Mouse (Mus musculus) forebrain, embryonic 14.5 days (tissue): Measurements from ENCODE around the gene Klhl25. TPM values are rescaled to one million over a fixed set of nuclear protein-coding genes. Genes with fewer than 3 reads are reported as not detected.

Source experiments
- ATAC-seq: fragments of 200-750 bp; cut with Nextera tagmentation; 2 replicates; pipeline ENCODE4 v1.8.0; 2017; ENCODE audit warnings: mild to moderate bottlenecking, moderate library complexity
- DNase-seq: peaks from one replicate; pipeline ENCODE4 v3.0.0-alpha.2; 2015; ENCODE audit warnings: low spot score
- H3K27ac ChIP-seq: fragments of 300-500 bp; sonication (generic); 2 replicates; pipeline ENCODE4 v1.5.1; 2014; ENCODE audit warnings: low read depth, mild to moderate bottlenecking, control low read depth, low read length, moderate library complexity
- H3K27me3 ChIP-seq: fragments of 300-500 bp; sonication (generic); replicated peaks from 2 replicates; pipeline ENCODE4 v1.6.1; 2014; ENCODE audit warnings: low read length, control low read depth, mixed read lengths; ENCODE audit not compliant: control insufficient read depth, insufficient read depth
- H3K36me3 ChIP-seq: fragments of 300-500 bp; sonication (generic); 2 replicates; pipeline ENCODE4 v1.6.1; 2014; ENCODE audit warnings: low read length, control low read depth; ENCODE audit not compliant: control insufficient read depth, insufficient read depth
- H3K4me1 ChIP-seq: fragments of 300-500 bp; sonication (generic); 2 replicates; pipeline ENCODE4 v1.6.1; 2014; ENCODE audit warnings: antibody characterized with exemption, low read length, control low read depth; ENCODE audit not compliant: control insufficient read depth, insufficient read depth
- H3K4me2 ChIP-seq: fragments of 300-500 bp; sonication (generic); 2 replicates; pipeline ENCODE4 v1.6.1; 2014; ENCODE audit warnings: mild to moderate bottlenecking, control low read depth, low read length
- H3K4me3 ChIP-seq: fragments of 300-500 bp; sonication (generic); 2 replicates; pipeline ENCODE4 v1.5.1; 2014; ENCODE audit warnings: low read depth, low read length, control low read depth
- H3K9ac ChIP-seq: fragments of 300-500 bp; sonication (generic); 2 replicates; pipeline ENCODE4 v1.6.1; 2014; ENCODE audit warnings: mild to moderate bottlenecking, low read length, control low read depth, moderate library complexity
- H3K9me3 ChIP-seq: fragments of 300-500 bp; sonication (generic); replicated peaks from 2 replicates; pipeline ENCODE4 v1.6.1; 2016; ENCODE audit warnings: low read length, control low read depth, mixed read lengths; ENCODE audit not compliant: control insufficient read depth
- WGBS: fragments of 180-500 bp; shearing (Covaris S2); extraction: QIAGEN DNeasy Blood & Tissue Kit; methylation state at CpG from one replicate; pipeline ENCODE4 v1.1.7; 2014; 5-methylcytosine and 5-hydroxymethylcytosine counted together
- polyA plus RNA-seq: library from polyadenylated mRNA; unstranded; fragments of >200 nt; fragmentation: Nextera tagmentation; extraction: Ambion mirVana; gene quantifications from 2 replicates; pipeline ENCODE4 v1.2.1, GENCODE M21; 2014

Klhl25 gene
- polyA plus RNA-seq: 36.9 and 40.9 TPM in 2 replicates

DNA sequence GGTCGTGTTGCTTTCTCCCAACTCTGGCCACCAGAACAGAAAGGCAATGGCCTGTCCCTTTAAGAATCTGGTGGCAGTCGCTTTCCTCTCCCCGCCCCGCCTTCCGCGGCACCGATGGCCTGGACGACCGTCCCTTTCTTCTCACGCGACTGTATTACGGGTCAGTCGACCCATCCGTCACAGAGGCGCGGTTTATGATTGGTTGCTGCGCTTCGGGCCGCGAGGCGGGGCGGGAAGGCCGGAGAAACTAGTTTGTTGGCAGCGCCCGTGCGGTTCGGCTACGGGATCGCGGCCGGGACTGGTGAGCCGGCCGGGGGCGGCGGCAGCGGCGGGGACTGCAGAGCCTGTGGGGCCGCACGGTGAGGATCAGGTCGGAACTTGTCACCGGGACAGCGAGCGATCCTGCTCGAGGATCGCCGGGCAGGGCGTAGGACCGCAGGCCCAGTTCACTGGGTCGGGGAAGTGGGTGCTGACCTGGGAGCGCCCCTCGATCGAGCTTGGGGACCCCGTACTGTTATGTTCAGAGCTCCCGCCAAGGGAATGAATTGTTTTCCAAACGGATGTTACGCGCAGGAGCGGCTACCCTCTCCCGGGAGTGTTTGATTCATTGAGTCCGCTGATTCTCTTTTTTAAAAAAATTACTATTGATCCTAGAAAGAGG, at the start of gene Klhl25:
Gene Klhl25 (plus strand): TSS at position 196 of the 661 bp plus-strand sequence.
- ATAC-seq: peak; percentile 96

DNA sequence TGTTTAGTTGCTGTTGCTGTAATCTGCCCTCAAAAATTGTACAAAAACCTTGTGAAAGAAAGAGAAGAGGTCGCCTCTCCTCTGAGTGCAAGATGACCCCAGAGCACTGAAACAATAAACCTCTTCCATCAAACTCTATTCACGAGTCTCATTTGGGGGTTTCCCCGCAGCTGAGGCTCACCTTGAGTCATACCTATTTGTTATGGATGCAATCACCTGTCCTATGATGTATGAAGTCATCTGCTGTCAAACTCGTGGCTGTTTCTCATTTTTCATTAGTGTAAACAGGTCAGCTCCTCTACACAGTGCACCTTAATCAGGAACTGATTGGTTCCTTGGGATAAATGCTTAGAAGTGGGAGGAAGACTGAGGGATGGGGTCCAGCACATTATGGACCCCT, 47.6 kb upstream of the Klhl25 start:
- H3K27me3 ChIP-seq: no peaks in the 10 kb centered on the region
- WGBS: 87% methylated on average over 4 of the region's 4 CpGs
- H3K27ac ChIP-seq: no peak overlapping the region
- DNase-seq: no peak
- H3K9ac ChIP-seq: no peak overlapping the region
- no peaks in the 10 kb centered on the region for H3K36me3 ChIP-seq
- no peak overlapping the region for H3K4me2 ChIP-seq
- ATAC-seq: no peak
- no peaks in the 10 kb centered on the region for H3K4me1 ChIP-seq
- no peak overlapping the region for H3K4me3 ChIP-seq
- no peaks in the 10 kb centered on the region for H3K9me3 ChIP-seq

More for the DNA sequence above, at the start of gene Klhl25:
- H3K9ac ChIP-seq: peak within 1 kb of the TSS; percentile 92
- peak within 1 kb of the TSS; percentile 88 for H3K4me3 ChIP-seq
- H3K4me1 ChIP-seq: peaks cover 33% of the 10 kb centered on the region
- H3K4me2 ChIP-seq: peak within 1 kb of the TSS; percentile 84
- H3K9me3 ChIP-seq: no peaks in the 10 kb centered on the region
- DNase-seq: peak; percentile 98
- no peaks in the 10 kb centered on the region for H3K27me3 ChIP-seq
- peak within 1 kb of the TSS; percentile 82 for H3K27ac ChIP-seq
- no peaks in the 10 kb centered on the region for H3K36me3 ChIP-seq
- under 1% methylated on average over 60 of the region's 60 CpGs for WGBS

DNA sequence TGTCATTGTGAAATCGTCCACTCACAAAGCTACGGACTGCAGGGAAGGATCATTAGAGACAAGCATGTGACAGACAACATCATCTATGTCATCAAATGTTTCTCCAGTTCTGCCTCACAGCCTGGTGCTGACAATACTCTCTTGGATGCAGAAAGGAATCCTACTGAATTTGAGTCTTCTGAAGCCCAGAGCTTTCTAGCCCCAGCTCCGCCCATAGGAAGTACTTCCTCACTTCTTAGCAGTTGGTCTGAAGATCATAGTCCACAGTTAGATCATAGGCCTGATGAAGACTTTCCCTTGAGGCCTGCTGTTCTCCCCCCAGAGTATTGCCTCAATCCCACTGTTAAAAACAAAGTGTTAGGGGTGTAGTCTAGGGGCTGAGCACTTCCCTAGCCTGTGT, 47.1 kb upstream of the Klhl25 start:
- WGBS: 94% methylated on average over 3 of the region's 3 CpGs
- no peaks in the 10 kb centered on the region for H3K4me1 ChIP-seq
- ATAC-seq (no peak), DNase-seq (no peak)
- no peaks in the 10 kb centered on the region for H3K9me3 ChIP-seq
- no peak overlapping the region for H3K4me2 ChIP-seq
- no peaks in the 10 kb centered on the region for H3K36me3 ChIP-seq
- H3K27me3 ChIP-seq: no peaks in the 10 kb centered on the region
- no peak overlapping the region for H3K27ac ChIP-seq
- no peak overlapping the region for H3K9ac ChIP-seq
- H3K4me3 ChIP-seq: no peak overlapping the region

DNA sequence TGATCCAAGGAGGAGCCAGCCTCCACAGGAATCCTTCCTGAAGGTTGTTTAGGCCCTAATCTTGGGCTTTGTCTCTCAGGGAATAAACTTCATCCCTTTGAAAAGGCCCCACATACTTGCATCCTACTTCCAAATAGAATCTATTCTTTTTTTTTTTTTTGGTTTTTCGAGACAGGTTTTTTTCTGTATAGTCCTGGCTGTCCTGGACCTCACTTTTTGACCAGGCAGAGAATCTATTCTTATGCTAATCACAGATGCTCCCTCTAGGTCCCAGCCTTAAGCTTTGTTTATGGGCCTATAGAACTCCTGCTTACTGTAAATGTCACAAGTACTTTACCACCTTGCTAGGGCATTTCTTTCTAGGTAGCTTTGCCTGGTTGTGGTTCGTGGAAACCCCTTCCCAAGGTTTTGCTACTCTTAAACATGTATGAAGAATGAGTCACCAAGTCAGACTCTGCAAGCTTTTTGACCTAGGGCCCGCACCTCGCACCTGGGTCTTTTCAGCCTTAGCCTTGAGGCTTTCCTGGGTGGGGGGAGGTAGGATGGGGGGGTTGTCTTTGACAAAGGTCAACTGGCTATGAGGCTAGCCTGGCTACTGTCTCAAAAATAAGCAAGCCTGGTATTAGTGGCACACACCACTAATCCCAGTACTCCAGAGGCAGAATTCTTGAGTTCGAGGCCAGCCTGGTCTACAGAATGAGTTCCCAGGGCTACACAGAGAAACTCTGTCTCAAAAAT, 46.3 kb upstream of the Klhl25 start:
- H3K27me3 ChIP-seq: no peaks in the 10 kb centered on the region
- ATAC-seq (no peak), DNase-seq (no peak)
- H3K36me3 ChIP-seq: no peaks in the 10 kb centered on the region
- H3K27ac ChIP-seq: no peak overlapping the region
- H3K4me2 ChIP-seq: no peak overlapping the region
- no peak overlapping the region for H3K9ac ChIP-seq
- H3K4me3 ChIP-seq: no peak overlapping the region
- H3K9me3 ChIP-seq: no peaks in the 10 kb centered on the region
- no peaks in the 10 kb centered on the region; the same call in 1 of the 2 replicates for H3K4me1 ChIP-seq
- WGBS: 87% methylated on average over 5 of the region's 5 CpGs

DNA sequence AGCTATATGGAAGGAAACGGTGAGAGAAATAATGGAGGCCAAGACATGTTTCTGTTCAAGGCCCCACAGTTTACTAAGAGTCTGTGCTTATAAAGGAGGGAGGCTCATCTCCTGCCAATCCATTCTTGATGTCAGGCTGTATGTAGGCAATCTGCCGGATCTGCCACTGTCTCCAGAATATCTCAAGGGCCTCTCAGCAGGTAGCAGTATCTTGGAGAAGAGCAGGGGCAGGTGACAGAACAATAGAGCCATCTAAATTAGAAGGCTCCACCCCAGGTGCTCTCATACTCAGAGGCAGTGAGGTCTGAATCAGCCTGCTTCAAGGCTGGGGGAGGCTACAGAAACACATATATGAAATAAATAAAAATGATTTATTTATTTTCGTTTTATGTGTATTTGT, 45.2 kb upstream of the Klhl25 start:
- no peak overlapping the region for H3K9ac ChIP-seq
- no peaks in the 10 kb centered on the region for H3K36me3 ChIP-seq
- no peak overlapping the region for H3K27ac ChIP-seq
- H3K4me2 ChIP-seq: no peak overlapping the region
- ATAC-seq (no peak), DNase-seq (no peak)
- H3K9me3 ChIP-seq: no peaks in the 10 kb centered on the region
- H3K27me3 ChIP-seq: no peaks in the 10 kb centered on the region
- 65% methylated on average over 3 of the region's 3 CpGs for WGBS
- no peaks in the 10 kb centered on the region; the same call in 1 of the 2 replicates for H3K4me1 ChIP-seq
- H3K4me3 ChIP-seq: no peak overlapping the region

DNA sequence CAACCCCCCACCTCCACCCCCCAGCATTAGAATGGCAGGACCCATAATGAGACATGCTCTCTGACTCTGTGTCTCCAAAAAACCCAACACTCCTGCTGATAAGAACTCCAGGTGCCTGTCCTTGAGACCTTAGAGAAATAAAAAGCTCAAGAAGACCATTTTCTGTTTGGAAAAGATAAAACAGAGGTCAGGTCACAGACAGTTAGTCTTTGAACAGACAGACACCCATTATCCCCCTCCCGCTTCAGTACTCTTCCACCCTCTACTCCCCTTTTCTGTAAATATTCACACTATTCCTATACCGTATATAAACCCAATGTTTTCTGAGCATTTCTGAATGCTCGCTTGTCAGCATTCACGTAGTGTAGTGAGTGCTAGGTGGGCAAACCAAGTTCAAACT, 41.9 kb upstream of the Klhl25 start:
- no peak for ATAC-seq
- no peak for DNase-seq
- H3K9ac ChIP-seq: no peak overlapping the region
- H3K4me2 ChIP-seq: no peak overlapping the region
- H3K4me3 ChIP-seq: no peak overlapping the region
- WGBS: 80% methylated on average over 4 of the region's 4 CpGs
- H3K27me3 ChIP-seq: no peaks in the 10 kb centered on the region
- H3K4me1 ChIP-seq: no peaks in the 10 kb centered on the region; the same call in 1 of the 2 replicates
- H3K27ac ChIP-seq: no peak overlapping the region
- no peaks in the 10 kb centered on the region for H3K9me3 ChIP-seq
- H3K36me3 ChIP-seq: no peaks in the 10 kb centered on the region

DNA sequence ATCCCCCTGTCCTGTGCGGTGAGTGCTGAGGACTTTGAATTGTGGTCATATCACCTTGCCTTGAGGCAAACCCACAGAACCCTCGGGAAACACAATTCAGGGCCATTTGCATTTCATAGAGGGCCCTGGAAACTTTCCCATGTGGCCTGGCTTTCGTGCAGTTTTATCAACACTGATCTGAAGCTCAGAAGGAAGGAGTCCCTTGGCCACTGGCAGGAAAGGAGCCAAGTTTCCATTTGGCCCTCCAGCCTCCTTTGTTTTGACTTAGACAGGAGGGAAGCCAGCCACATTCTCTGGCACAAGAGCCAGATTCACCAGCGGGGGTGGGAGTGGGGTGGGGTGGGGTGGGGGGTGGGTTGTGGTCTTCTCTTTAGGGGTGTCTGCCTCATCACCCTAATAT, 41.4 kb upstream of the Klhl25 start:
- H3K27ac ChIP-seq: no peak overlapping the region
- no peak overlapping the region for H3K9ac ChIP-seq
- no peak overlapping the region for H3K4me3 ChIP-seq
- peak; percentile 42; the same call in 1 of the 2 replicates for ATAC-seq
- H3K9me3 ChIP-seq: no peaks in the 10 kb centered on the region
- peak; percentile 77 for DNase-seq
- WGBS: 30% methylated on average over 4 of the region's 4 CpGs
- H3K4me2 ChIP-seq: no peak overlapping the region
- no peaks in the 10 kb centered on the region for H3K27me3 ChIP-seq
- H3K4me1 ChIP-seq: no peaks in the 10 kb centered on the region; the same call in 1 of the 2 replicates
- no peaks in the 10 kb centered on the region for H3K36me3 ChIP-seq

DNA sequence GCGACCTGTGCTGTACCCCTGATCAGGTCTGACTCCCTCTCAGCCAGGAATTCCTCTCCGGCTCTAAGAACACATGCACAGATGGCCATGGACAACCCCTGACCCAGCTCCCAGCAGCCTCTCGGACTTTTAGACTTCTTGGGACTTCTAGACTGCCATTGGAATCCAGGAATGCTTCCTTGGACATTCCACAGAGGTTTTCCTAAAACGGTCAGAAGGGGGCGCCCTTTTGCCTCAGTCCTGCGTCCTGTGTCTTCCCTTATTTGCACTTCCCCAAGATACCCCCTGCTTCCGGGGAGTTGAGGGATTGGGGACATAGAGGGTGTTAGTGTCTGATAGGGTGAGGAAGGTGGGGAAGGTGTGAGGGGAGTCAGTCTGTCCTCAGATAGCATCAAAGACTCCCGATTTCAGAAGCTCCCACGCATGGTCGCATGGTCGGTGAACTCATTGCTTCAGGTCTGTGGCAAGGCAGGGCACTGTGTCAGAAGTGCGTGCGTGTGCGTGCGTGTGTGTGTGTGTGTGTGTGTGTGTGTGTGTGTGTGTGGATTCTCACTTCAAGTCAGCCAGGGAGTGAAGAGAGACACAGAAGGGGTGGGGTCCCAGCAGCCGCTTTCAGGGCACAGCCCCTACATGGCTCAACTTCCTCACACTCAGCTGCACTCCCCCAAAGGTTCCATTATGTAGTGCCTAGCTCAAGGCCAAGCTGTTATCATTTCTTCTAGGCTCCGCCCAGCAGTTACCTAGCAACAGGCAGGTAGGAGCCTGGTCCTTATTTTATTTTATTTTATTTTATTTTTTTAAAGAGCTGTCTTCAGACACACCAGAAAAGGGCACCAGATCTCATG, 40.4 kb upstream of the Klhl25 start:
- DNase-seq: peak; percentile 5
- Histone ChIP-seq H3K9me3 (no peaks in the 10 kb centered on the region), H3K4me2 (no peak overlapping the region), H3K4me3 (no peak overlapping the region), H3K4me1 (no peaks in the 10 kb centered on the region; the same call in 1 of the 2 replicates), H3K9ac (no peak overlapping the region), H3K27me3 (no peaks in the 10 kb centered on the region), H3K27ac (no peak overlapping the region), H3K36me3 (no peaks in the 10 kb centered on the region)
- 77% methylated on average over 17 of the region's 17 CpGs for WGBS
- peak; percentile 48; the same call in 1 of the 2 replicates for ATAC-seq
